Mouse (Mus musculus) heart, adult 8-10 months (tissue): ENCODE measurements around the gene Gramd1b. TPM values are rescaled to one million over a fixed set of nuclear protein-coding genes. Genes with fewer than 3 reads are reported as not detected.

Experiments used
- DNase-seq: peaks from one replicate; pipeline ENCODE4 v3.0.0; 2022; ENCODE audit warnings: low spot score
- total RNA-seq, 4 experiments: library from RNA; stranded (reverse); gene quantifications; 2 replicates each; pipeline ENCODE4 v1.2.4; 2022

Gene Gramd1b
- total RNA-seq, 4 experiments from 2014 or later: 12.8 to 28.0 (median 19.8) TPM

GRCm38 (mm10) chr9:40400854-40401253 is 130.3 kb downstream of the Gramd1b start:
- DNase-seq: no peak

DNA sequence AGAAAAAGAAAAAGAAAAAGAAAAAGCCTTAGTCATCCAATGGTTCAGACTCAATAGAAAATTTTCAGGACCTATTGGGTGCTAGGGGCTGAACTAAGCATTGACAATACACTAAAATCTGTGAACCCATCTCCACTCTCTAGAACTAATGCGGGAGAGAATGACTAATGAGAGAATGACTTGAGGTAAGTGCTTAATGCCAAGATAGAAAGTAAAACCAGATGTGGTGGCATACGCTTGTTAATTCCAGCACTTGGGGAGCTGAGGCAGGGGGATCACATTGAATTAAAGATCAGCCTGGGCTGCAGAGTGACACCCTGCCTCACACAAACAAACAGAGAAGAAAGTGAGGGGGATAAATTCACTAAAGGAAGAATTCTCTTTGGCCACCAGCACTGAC is 131.0 kb downstream of the Gramd1b start:
- DNase-seq: no peak

- no peak for DNase-seq
These were observed 131.7 kb downstream of the Gramd1b start for GRCm38 (mm10) chr9:40399359-40399932.

DNA sequence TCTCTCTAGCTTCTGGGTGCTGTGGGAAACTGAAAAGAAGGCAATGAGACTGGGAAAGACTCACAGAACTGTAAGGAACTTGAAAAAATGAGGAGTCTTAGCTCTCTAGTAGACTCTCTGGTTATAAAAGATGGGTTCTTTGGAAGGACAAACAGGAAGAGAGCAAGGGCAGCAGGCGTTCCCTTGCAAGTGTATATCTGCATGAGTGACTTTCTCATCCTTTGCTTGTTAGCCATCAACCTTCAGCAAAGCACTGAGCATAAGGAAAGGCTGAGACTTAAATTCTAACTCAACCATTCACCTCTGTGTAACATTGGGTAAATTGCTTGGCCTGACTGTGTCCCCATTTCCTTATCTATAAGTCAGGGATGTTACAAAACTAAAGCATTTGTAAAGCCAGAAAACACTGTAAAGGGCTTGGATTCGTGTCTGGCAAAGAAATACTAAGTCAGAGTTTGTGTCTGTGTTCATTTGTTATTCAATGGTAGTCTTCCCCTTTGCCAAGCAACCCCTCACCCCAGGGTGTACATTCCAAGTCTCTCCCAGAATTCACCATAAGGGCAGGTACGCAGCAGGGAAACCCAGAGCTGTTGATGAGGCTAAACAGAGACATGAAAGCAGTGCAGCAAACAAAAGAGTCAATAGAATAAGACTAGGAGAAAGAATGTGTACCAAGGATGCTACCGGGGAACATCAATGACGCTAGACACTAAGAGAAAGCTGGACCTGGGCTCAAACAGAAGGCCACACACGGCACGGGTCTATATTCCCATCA is 133.5 kb downstream of the Gramd1b start:
- DNase-seq: no peak

DNA sequence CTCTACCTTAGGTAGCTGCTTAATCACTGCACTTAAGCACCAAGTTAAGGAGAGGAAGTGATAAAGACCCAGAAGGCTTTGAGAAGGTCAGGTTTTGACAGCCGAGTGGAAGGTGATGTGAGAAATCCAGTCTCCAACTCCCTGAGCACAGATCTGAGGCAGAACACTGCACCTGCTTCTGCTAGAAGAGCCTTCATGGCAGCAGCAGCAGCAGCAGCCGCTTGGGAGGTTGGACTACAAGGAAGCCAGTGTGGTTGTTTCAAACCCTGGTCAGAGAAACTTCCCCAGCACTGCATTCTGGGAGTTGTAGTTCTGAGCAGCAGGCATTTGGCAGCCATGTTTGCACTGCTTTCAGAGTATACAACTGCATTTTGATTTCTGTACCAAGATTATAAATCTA is 134.1 kb downstream of the Gramd1b start:
- DNase-seq: peak; percentile 49

GRCm38 (mm10) chr9:40396171-40396570 is 135.0 kb downstream of the Gramd1b start:
- no peak for DNase-seq

GRCm38 (mm10) chr9:40391852-40392695 is 139.1 kb downstream of the Gramd1b start:
- DNase-seq: no peak

- no peak for DNase-seq
These were observed 139.8 kb downstream of the Gramd1b start for GRCm38 (mm10) chr9:40391359-40391758.

DNA sequence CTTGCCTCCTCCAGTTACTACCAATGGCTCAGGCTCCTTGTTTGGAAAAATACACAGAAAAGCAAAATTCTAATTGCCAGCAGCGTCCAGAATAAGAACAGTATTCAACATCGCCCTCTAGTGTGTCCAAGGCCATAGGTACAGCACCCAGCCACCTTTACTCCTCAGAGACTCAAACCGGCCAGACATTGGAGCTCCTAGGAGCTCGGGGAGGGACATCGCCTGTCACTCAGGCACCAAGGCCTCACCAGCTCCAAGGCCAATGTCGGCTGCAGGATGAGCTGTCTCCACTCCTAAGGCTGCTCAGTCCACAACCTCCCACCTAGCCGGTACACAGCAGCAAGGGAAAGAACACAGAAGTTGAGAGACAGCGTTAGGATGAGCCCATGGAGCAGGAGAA is 140.3 kb downstream of the Gramd1b start:
- DNase-seq: no peak

DNA sequence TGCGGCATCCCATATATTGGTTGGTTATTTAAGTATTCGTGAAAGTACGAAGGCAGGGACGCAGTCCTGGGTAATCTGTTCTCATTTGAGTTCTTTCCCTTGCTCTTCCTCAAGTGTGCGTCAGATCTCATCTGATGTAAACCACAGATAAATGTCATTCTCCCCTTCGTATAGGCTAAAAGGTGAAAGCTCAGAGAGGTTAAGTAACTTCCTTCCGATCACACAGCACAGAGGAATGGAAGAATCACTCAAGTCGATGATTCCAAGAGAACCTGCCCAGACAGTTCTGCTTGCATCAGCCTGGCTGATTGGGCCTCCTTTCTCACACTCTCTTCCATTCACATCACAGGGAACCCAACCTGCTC is 140.8 kb downstream of the Gramd1b start:
- no peak for DNase-seq

DNA sequence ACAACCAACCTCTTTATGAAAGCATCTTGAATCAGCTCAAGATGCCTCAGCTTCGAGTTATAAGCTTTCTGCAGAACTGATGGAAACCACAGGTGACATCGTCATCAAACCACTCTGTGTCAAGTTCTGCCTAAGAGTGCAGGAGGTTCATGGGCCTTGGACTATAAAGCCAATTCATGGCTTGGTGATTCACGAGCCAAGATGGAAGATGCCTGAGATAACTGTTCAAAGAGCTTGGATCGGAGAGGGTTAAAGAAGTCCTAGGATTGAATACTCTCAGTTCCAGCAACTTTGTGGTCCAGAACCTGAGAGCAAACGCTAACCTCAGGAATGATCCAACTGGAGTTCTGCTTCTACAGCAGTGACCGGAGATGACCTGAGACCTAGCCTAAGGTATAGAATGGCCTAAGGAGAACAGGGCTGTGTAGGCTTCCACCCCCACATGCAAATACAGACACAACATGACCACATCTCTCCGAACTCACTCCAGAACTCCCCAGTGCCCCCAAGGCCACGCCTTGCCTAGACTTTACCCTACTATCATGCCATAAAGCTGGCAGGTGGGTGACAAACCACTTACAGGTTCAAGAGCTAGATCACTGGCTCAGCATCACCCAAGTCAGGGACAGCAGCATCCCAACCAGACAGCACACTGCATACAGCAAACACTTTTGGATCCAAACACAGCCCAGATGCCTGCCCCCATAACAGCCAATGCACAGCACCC is 141.4 kb downstream of the Gramd1b start:
- DNase-seq: no peak

- DNase-seq: no peak
These were observed 142.0 kb downstream of the Gramd1b start for GRCm38 (mm10) chr9:40389175-40389574.

GRCm38 (mm10) chr9:40384781-40385180 is 146.4 kb downstream of the Gramd1b start:
- no peak for DNase-seq

DNA sequence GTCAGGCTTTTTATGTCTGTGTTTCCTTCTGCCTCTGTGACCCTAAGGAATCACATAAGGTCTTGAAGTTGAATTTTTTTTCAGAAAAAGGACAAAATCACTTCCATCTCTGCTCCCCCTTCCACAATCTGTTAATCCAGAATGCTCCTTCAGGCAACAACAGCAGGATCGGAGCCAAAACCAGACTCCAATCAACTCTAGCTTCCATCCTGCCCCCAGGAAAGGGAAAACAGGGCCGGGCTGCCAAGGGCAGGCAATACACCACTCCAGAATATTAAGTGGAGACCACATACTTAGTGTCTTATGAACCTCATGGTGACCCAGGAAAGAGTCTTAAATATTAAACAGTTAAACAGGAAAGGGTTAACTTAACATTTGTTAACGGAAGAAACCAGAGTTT is 148.7 kb downstream of the Gramd1b start:
- DNase-seq: no peak

GRCm38 (mm10) chr9:40381416-40382411 is 149.5 kb downstream of the Gramd1b start:
- DNase-seq: no peak

- no peak for DNase-seq
These were observed 154.3 kb downstream of the Gramd1b start for GRCm38 (mm10) chr9:40376711-40377410.

DNA sequence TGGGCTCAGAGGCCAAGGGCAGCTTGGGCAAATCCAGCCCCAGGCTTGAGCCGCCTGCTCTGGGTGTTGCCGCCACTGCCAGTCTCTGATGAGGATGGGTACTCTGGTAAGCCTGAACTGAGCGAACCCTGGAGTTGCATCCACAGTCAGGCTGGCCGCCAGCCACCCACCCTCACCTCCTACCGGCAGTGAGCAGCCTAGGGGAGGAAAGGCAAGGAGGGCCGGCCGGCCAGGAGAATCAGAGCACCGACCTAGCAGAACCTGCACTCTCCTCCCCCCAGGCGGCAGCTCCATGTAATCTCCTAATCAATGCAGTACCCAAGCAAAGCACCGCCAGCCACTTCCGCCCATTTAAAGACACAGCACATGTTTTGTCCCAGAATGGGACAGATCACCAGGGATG is 155.0 kb downstream of the Gramd1b start:
- DNase-seq: no peak

GRCm38 (mm10) chr9:40375518-40375917 is 155.7 kb downstream of the Gramd1b start:
- DNase-seq: no peak

DNA sequence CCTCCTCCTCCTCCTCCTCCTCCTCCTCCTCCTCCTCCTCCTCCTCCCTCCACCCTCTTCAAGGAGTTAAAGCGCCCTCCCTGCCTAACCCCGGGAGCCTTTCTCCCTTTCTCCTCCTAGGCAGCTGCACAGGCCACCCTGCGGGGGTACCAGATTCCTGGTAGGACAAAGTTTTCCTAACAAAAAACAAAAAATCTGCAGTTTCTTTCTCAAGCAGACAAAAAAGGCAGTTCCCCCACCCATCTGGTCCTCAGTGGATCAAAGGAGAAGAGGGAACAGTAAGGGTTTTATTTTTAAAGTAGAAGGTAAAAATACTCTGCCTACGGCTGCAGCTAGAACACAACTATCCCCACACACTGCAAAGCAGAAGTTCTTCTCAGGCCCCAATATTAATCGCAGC is 156.2 kb downstream of the Gramd1b start:
- no peak for DNase-seq

DNA sequence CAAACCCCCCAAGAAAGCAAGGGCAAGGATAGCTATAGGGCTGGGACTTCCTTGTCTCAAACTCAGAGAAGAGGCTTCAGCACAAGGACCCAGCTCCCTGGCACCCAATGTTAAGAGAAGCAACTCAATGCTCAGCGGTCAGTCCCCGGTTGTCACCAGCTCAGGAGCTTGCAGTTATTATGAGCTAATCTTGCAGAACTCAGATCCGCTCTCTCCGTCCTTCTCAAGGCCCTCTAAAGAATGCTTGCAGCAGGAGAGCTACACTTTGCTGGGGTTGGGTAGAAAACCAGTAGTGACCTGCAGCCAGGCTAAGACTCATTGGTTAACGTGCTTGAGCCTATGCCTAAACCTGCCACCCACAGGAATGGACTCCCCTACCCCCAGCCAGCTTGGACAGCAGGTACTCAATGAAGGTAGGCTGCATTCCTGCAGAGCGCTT is 156.6 kb downstream of the Gramd1b start:
- no peak for DNase-seq
